Mouse (Mus musculus): ENCODE measurements around the gene Tmem43. TPM values are rescaled to one million over a fixed set of nuclear protein-coding genes. Genes with fewer than 3 reads are reported as not detected.
A peak's percentile ranks its signal among the peaks of the same experiment; 100 is the strongest.

Gene Tmem43
- polyA plus RNA-seq, 1 experiment from 2014 or later: 41.6 TPM

GRCm38 (mm10) chr6:91528265-91528664 is 54.8 kb downstream of the Tmem43 start:
- Histone ChIP-seq H3K36me3 (peaks cover 35% of the 10 kb centered on the region), H3K27ac (peak overlapping the region; percentile 56; the same call in 1 of the 2 replicates), H3K4me3 (no peak overlapping the region), H3K27me3 (ENCODE audit: insufficient read depth, poor library complexity, severe bottlenecking) (peaks cover 35% of the 10 kb centered on the region), H3K9me3 (no peaks in the 10 kb centered on the region), H3K4me1 (0 out of 2 replicates have a peak, but pooled peaks cover 9% of the 10 kb centered on the region)
- DNase-seq (ENCODE audit: low spot score): no peak
- 73% methylated on average over 7 of the region's 7 CpGs for WGBS

GRCm38 (mm10) chr6:91530673-91531072 is 57.2 kb downstream of the Tmem43 start:
- WGBS: 88% methylated on average over 8 of the region's 8 CpGs
- peaks cover 11% of the 10 kb centered on the region for H3K36me3 ChIP-seq
- DNase-seq (ENCODE audit: low spot score): no peak
- H3K4me3 ChIP-seq: no peak overlapping the region
- H3K4me1 ChIP-seq: 0 out of 2 replicates have a peak, but pooled peaks cover 12% of the 10 kb centered on the region
- no peak overlapping the region for H3K27ac ChIP-seq
- H3K27me3 ChIP-seq (ENCODE audit: insufficient read depth, poor library complexity, severe bottlenecking): peaks cover 51% of the 10 kb centered on the region
- H3K9me3 ChIP-seq: no peaks in the 10 kb centered on the region

- Histone ChIP-seq H3K4me3 (no peak overlapping the region), H3K9me3 (no peaks in the 10 kb centered on the region), H3K27me3 (ENCODE audit: insufficient read depth, poor library complexity, severe bottlenecking) (peaks cover 52% of the 10 kb centered on the region), H3K36me3 (peaks cover 11% of the 10 kb centered on the region), H3K27ac (no peak overlapping the region), H3K4me1 (0 out of 2 replicates have a peak, but pooled peaks cover 12% of the 10 kb centered on the region)
- no peak for DNase-seq (ENCODE audit: low spot score)
- 65% methylated on average over 6 of the region's 6 CpGs for WGBS
Observed at GRCm38 (mm10) chr6:91531276-91531675, 57.8 kb downstream of the Tmem43 start.

- Histone ChIP-seq H3K4me3 (no peak overlapping the region), H3K27ac (no peak overlapping the region), H3K27me3 (ENCODE audit: insufficient read depth, poor library complexity, severe bottlenecking) (peaks cover 56% of the 10 kb centered on the region), H3K36me3 (peaks cover 11% of the 10 kb centered on the region), H3K9me3 (no peaks in the 10 kb centered on the region), H3K4me1 (0 out of 2 replicates have a peak, but pooled peaks cover 12% of the 10 kb centered on the region)
- 70% methylated on average over 6 of the region's 6 CpGs for WGBS
- DNase-seq (ENCODE audit: low spot score): no peak
Observed at GRCm38 (mm10) chr6:91532661-91533060, 59.2 kb downstream of the Tmem43 start.

- DNase-seq (ENCODE audit: low spot score): no peak
- WGBS: 59% methylated on average over 5 of the region's 5 CpGs
Observed at GRCm38 (mm10) chr6:91533359-91533758, 59.9 kb downstream of the Tmem43 start.

GRCm38 (mm10) chr6:91533771-91534170 is 60.3 kb downstream of the Tmem43 start:
- no peaks in the 10 kb centered on the region for H3K9me3 ChIP-seq
- no peak overlapping the region for H3K4me3 ChIP-seq
- DNase-seq (ENCODE audit: low spot score): no peak
- WGBS: 51% methylated on average over 2 of the region's 2 CpGs
- peaks cover 10% of the 10 kb centered on the region for H3K36me3 ChIP-seq
- no peak overlapping the region for H3K27ac ChIP-seq
- H3K27me3 ChIP-seq (ENCODE audit: insufficient read depth, poor library complexity, severe bottlenecking): peaks cover 68% of the 10 kb centered on the region
- H3K4me1 ChIP-seq: 0 out of 2 replicates have a peak, but pooled peaks cover 6% of the 10 kb centered on the region

More at GRCm38 (mm10) chr6:91533359-91533758, 59.9 kb downstream of the Tmem43 start:
- Histone ChIP-seq H3K4me1 (0 out of 2 replicates have a peak, but pooled peaks cover 8% of the 10 kb centered on the region), H3K9me3 (no peaks in the 10 kb centered on the region), H3K36me3 (peaks cover 11% of the 10 kb centered on the region), H3K27ac (no peak overlapping the region), H3K4me3 (no peak overlapping the region), H3K27me3 (ENCODE audit: insufficient read depth, poor library complexity, severe bottlenecking) (peaks cover 63% of the 10 kb centered on the region)

GRCm38 (mm10) chr6:91534268-91534667 is 60.8 kb downstream of the Tmem43 start:
- no peaks in the 10 kb centered on the region for H3K9me3 ChIP-seq
- peaks cover 5% of the 10 kb centered on the region; the same call in 1 of the 2 replicates for H3K36me3 ChIP-seq
- H3K4me3 ChIP-seq: no peak overlapping the region
- peaks cover 72% of the 10 kb centered on the region for H3K27me3 ChIP-seq (ENCODE audit: insufficient read depth, poor library complexity, severe bottlenecking)
- 0 out of 2 replicates have a peak, but pooled peaks cover 6% of the 10 kb centered on the region for H3K4me1 ChIP-seq
- no peak for DNase-seq (ENCODE audit: low spot score)
- no peak overlapping the region for H3K27ac ChIP-seq
- WGBS: 81% methylated on average over 4 of the region's 4 CpGs

GRCm38 (mm10) chr6:91535231-91535630 is 61.7 kb downstream of the Tmem43 start:
- Histone ChIP-seq H3K4me3 (no peak overlapping the region), H3K4me1 (0 out of 2 replicates have a peak, but pooled peaks cover 6% of the 10 kb centered on the region), H3K9me3 (no peaks in the 10 kb centered on the region), H3K27me3 (ENCODE audit: insufficient read depth, poor library complexity, severe bottlenecking) (peaks cover 68% of the 10 kb centered on the region), H3K36me3 (no peaks in the 10 kb centered on the region), H3K27ac (no peak overlapping the region)
- 76% methylated on average over 3 of the region's 3 CpGs for WGBS
- no peak for DNase-seq (ENCODE audit: low spot score)

GRCm38 (mm10) chr6:91536047-91536765 is 62.7 kb downstream of the Tmem43 start:
- Histone ChIP-seq H3K4me1 (peaks cover 6% of the 10 kb centered on the region; the same call in 1 of the 2 replicates), H3K9me3 (no peaks in the 10 kb centered on the region), H3K4me3 (no peak overlapping the region), H3K27ac (no peak overlapping the region), H3K27me3 (ENCODE audit: insufficient read depth, poor library complexity, severe bottlenecking) (peaks cover 72% of the 10 kb centered on the region), H3K36me3 (no peaks in the 10 kb centered on the region)
- no peak for DNase-seq (ENCODE audit: low spot score)
- WGBS: 85% methylated on average over 11 of the region's 11 CpGs

Other genes with a start within 250 kb of the Tmem43 start
- 0.39 and 0.70 TPM in 2 replicates for gene Wnt7a, start 62.3 kb upstream of the Tmem43 start, polyA plus RNA-seq (2016; fragmentation: Nextera tagmentation; extraction: Ambion mirVana)
- 40.7 and 42.5 TPM in 2 replicates for gene Chchd4, start 157 bp upstream of the Tmem43 start, polyA plus RNA-seq (2016; fragmentation: Nextera tagmentation; extraction: Ambion mirVana)
- gene Xpc, start 42.2 kb downstream of the Tmem43 start, polyA plus RNA-seq (2016; fragmentation: Nextera tagmentation; extraction: Ambion mirVana): 12.2 and 14.2 TPM in 2 replicates
- 228 and 283 TPM in 2 replicates for gene Lsm3, start 42.2 kb downstream of the Tmem43 start, polyA plus RNA-seq (2016; fragmentation: Nextera tagmentation; extraction: Ambion mirVana)
- gene Slc6a6, start 210.3 kb downstream of the Tmem43 start, polyA plus RNA-seq (2016; fragmentation: Nextera tagmentation; extraction: Ambion mirVana): 56.6 and 69.3 TPM in 2 replicates

Data from heart, embryonic 10.5 days (tissue).